Mouse (Mus musculus): ENCODE measurements around the gene Maml2.
"Not testable (repeated sequence)": the region's sequence is repeated elsewhere in the genome, so short reads cannot be mapped to it uniquely, and the experiment has no call there.

Gene Maml2

GRCm38 (mm10) chr9:13709436-13709835 is 411.7 kb downstream of the Maml2 start:
- no peak for DNase-seq (ENCODE audit: low read depth, low spot score)

- not testable (repeated sequence) for DNase-seq (ENCODE audit: low read depth, low spot score)
These were observed 418.1 kb downstream of the Maml2 start for GRCm38 (mm10) chr9:13715891-13716290.

GRCm38 (mm10) chr9:13716316-13717099 is 418.8 kb downstream of the Maml2 start:
- peak; percentile 84 for DNase-seq (ENCODE audit: low read depth, low spot score)

GRCm38 (mm10) chr9:13748404-13748797 is 450.6 kb downstream of the Maml2 start, which contains the start of gene Mtmr2:
Gene Mtmr2, plus strand, starts transcription at chr9:13748410.
- no peak for DNase-seq (ENCODE audit: low read depth, low spot score)

GRCm38 (mm10) chr9:13748798-13749674 is 451.3 kb downstream of the Maml2 start:
- DNase-seq (ENCODE audit: low read depth, low spot score), result peak; percentile 95

DNA sequence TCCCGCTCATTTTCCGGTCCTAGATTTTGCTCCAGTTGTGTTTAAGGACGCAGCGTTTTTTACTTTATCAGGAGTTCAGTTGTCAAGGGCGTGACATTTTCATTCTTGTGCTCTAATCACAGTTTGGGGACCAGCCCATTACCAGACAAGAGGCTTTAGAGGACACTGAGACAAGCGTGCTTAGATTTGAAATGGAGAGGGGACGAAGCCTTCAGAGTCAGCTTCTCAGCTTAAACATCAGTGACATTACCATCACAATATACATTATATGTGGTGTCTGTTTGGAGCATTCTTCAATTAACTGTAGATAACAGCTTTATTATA is 451.9 kb downstream of the Maml2 start:
- DNase-seq (ENCODE audit: low read depth, low spot score), result no peak

DNA sequence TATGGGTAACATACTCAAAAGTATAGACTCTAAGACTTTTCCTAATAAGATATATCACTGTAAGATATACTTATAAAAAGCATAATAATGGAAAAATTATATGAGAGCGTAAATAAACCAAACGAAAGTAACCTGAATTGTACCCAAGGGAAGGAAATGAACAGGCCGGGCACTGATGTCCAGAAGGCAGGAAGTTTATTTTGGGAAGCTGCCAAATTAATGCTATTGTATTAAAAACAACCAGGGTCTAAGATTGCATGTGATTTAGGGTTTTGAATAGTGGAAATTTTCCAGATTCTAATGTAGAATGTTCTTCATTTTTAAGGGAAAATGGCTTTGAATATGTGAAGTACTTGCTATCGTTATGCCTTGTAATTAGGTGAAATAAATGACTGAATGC is 454.8 kb downstream of the Maml2 start:
- DNase-seq (ENCODE audit: low read depth, low spot score), result no peak
